Mouse (Mus musculus) kidney, postnatal 25 days (tissue): Measurements from ENCODE around the gene Gtf2f2.

Source experiments
- DNase-seq, 2 experiments: peaks; one replicate each; pipeline ENCODE4 v3.0.0; 2021; ENCODE audit warnings: mixed read lengths in 2 of 2

Gene Gtf2f2

DNA sequence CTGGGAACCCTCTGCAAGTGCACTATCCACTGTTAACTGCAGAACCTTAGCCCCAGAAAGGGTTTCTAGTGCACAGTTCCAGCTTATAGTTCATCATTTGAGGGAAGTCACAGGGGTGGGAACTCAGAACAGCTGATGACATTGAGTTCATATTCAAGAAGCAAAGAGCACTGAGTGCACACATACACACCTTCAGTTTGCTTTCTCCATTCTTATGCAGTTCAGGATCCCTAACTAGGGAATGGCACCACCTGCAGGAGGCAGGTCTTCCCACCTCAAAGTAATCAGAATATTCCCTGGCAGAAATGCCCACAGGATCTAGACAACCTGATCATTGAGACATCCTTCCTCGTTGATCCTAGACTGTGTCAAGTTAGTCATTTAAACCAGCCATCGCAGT, 151.0 kb downstream of the Gtf2f2 start:
- no peak for DNase-seq

DNA sequence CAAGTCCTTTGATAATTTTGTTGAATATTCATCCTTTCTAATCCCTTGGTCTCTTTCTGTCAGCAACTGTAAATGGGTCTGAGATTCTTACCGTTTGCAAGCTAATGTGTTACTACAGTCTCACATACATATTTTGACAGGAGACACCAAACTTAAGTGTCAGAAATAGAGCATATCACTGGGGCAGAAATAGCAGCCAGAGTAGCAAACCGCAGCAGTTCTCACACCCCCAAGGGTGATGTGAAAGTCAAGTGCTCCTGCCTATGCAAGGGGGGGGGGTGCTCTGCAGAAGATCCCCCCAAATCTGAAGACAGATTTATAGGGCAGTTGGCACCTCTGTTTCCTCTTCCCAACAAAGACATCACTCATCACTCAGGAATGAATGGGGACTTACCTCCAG, 152.5 kb downstream of the Gtf2f2 start:
- no peak for DNase-seq

DNA sequence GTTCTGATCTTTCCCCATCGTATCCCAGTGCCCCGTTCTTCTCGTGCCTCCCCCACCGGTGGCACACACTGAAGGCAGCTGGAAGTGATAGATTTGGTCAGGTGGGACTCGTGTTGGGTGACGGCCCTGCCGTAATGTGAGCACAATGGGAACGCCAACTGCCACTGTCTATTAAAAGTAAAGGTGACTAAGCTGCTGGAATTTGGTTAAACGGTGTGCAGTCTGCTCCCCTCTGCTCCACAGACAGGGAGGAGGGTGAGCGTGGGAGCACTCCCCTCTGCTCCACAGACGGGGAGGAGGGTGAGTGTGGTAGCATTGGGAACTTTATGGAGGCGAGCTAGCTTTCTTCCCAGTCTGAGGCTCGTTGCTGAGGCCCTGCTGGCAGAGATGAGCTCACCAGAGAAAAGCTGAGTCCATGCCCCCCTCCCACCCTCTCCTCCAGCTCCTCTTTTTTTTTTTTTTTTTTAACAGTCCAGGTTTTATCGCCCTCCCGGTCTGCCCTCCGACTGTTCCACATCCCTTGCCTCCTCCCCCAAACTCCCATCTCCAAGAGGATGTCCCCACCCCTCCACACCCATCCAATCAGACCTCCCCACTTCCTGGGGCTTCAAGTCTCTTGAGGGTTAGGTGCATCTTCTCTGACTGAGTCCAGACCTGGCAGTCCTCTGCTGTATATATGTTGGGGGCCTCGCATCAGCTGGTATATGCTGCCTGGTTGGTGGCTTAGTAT, 155.2 kb downstream of the Gtf2f2 start:
- no peak for DNase-seq

DNA sequence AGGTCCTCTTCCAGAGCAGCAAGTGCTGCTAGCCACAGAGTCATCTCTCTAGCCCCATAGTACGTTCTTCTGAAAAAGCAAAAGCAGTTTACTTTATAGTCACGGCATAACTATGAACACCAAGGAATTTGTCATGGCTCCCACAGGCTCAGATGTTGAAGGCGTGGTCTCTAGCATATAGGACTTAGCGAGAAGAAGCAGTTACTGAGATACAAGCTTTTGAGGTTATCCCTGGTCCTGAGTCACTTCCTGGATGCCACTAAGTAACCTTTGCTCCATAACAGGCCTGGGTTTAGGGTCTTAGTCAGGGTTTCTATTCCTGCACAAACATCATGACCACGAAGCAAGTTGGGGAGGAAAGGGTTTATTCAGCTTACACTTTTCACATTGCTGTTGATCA, 158.6 kb downstream of the Gtf2f2 start:
- DNase-seq: no peak

DNA sequence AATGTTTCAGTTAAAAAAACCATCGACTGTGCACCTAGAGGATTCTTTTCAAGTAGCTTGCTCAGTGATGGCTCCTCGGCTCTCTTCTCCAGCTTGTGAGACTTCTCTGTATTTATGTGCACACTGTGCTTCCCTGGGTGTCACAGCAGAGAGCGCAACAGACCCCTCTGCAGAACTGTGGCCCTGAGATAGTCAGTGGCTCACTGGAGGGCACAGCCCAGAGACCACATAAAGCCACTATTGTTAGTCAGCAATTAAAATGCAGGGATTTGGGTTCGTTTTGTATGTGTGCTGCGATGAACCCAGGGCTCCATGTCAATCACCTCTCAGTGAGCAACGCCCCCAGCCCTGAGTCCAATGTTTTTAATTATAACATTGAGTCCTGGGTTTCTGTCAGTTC, 159.8 kb downstream of the Gtf2f2 start:
- no peak for DNase-seq

DNA sequence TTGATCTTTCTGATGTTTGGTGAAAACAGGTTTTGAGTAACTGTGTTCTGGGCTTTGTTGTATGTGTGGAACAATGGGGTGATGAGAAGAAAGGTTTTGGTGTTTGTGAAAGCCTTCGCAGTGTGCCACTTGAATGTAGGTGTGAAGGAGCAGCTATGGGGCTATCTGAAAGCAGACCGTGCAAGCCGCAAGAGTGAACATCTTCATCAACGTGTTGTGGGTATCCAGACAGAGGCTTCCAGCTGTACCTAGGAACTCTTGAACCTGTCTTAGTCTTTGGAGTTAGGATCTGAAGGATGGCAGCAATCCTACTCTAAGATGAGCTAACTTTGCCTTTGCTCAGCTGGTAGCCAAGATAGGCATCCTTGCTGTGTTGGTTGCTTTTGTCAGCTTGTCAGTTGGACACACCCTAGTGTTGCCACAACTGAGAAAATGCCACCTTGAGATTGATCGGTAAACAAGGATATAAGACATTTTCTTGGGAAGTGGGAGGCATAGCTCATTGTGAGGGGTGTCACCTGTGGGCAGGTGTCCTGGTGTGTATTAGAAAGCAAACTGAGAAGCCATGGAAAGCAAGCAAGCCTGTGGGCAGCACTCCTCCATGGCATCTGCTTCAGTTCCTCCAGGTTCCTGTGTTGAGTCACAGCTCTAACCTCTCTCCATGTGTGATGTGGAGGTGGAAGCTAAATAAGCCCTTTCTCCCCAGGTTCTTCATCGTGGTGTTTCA, 160.7 kb downstream of the Gtf2f2 start:
- DNase-seq: no peak

DNA sequence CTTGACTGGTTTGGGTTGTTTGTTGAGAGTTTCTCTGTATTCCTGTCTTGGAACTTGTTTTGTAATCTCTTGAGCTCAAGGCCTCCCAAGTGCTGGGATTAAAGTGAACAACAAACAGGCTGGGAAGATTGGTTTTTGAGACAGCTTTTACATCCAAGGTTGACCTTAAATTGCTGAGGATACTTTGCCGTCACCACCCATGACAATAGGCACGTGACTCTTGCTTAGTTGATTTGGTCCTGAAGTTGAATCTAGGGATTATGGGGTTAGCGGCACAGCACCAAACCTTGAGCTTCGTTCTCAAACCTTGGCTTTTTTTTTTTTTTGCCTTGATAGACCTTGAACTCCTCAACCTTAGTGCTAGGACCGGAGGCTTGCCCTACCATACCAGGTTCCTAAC, 161.4 kb downstream of the Gtf2f2 start:
- no peak for DNase-seq

DNA sequence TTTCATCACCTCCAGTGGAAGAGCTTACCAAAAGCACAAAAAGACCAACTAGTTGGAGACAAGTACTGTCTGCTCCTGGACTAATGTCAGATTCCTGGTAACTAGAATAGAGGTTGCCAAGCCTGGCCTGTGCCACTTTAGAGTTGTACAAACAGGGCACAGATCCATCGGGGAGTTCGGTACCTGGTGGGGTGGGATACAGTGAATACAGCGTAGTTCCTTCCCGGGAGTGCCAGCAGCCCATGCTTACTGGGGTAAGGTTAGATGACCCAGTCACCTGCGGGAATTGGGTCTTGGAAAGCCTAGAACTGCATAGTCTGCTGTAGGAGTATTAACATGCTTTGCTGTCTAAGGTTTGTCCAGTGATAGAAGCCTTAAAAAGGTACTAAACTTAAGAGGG, 162.2 kb downstream of the Gtf2f2 start:
- no peak for DNase-seq

DNA sequence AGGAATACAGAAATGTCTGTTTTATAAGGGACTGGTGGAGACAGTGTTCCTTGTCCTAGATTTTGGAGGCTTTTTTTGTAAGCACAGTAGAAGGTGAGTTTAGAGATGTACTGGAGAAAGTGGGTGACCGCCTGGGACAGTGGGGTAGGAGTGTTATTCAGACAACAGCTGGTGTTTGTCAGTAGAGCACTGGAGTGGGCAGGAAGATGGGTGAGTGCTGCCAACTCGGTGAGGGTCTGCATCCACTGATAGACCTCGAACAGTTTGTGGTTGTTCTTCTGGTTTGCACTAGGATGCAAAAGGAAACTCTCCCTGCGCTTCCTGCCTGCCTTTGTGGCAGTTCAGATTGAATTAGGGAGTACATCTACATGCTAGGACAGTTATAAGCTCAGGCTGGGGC, 163.0 kb downstream of the Gtf2f2 start:
- DNase-seq: no peak
